Comparison of ENCODE assay signal across 11 mouse cellular contexts in genomic region chr13:116311871-116312720, GRCm38 (mm10). TPM values are rescaled to one million over a fixed set of nuclear protein-coding genes. Genes with fewer than 3 reads are reported as not detected.
DNase-seq lines count a peak whose midpoint lies in the region; ATAC-seq lines count a peak whose summit lies in the region.
"Had no signal": no experiment of that assay in that cellular context is flagged by ENCODE, and none has a peak within 500 bp of the region (broad histone marks: within the 10 kb centered on the region; RNA-seq: fewer than 3 reads in every experiment).

No protein-coding gene starts in this region.

- peaks cover 40% of the 10 kb centered on the region for H3K27me3 ChIP-seq in heart, embryonic 11.5 days (ENCODE audit: control insufficient read depth, insufficient read depth, low read length)
- peaks cover 79% of the 10 kb centered on the region for H3K27me3 ChIP-seq in midbrain, embryonic 14.5 days (ENCODE audit: control insufficient read depth, insufficient read depth, low read length)
- H3K27me3 ChIP-seq in midbrain, embryonic 10.5 days (ENCODE audit: low read depth, poor library complexity, severe bottlenecking), result peaks cover 100% of the 10 kb centered on the region
- peaks cover 48% of the 10 kb centered on the region for H3K27me3 ChIP-seq in forebrain, embryonic 16.5 days (replicated peaks; ENCODE audit: control insufficient read depth, insufficient read depth, low read length)

- no peak overlapping the region for H3K27ac ChIP-seq in heart, embryonic 11.5 days (ENCODE audit: low read depth, low read length)
- H3K27ac ChIP-seq in midbrain, embryonic 14.5 days (replicated peaks; ENCODE audit: low read depth, low read length), result no peak overlapping the region
- no peak overlapping the region for H3K27ac ChIP-seq in midbrain, embryonic 10.5 days (replicated peaks)
- H3K27ac ChIP-seq in forebrain, embryonic 16.5 days (ENCODE audit: low read length), result no peak overlapping the region

- H3K4me2 ChIP-seq in heart, embryonic 11.5 days, result peak overlapping the region; percentile 9; the same call in 1 of the 2 replicates
- no peak overlapping the region for H3K4me2 ChIP-seq in midbrain, embryonic 14.5 days (ENCODE audit: low read length)
- H3K4me2 ChIP-seq in forebrain, embryonic 16.5 days (ENCODE audit: low read length), result peak overlapping the region; percentile 8; the same call in 1 of the 2 replicates

- no peak for ATAC-seq in heart, embryonic 11.5 days (replicated peaks; ENCODE audit: insufficient number of reproducible peaks, low FRiP score, low TSS enrichment)
- no peak for ATAC-seq in midbrain, embryonic 14.5 days (ENCODE audit: low FRiP score, low TSS enrichment)
- ATAC-seq in forebrain, embryonic 16.5 days, result no peak

- H3K9ac ChIP-seq in heart, embryonic 11.5 days (ENCODE audit: low read depth, low read length), result no peak overlapping the region
- H3K9ac ChIP-seq in midbrain, embryonic 14.5 days (replicated peaks; ENCODE audit: low read length), result no peak overlapping the region
- H3K9ac ChIP-seq in forebrain, embryonic 16.5 days (replicated peaks; ENCODE audit: low read depth, low read length), result no peak overlapping the region

- H3K9me3 ChIP-seq in heart, embryonic 11.5 days (replicated peaks; ENCODE audit: control insufficient read depth, low read length), result no peaks in the 10 kb centered on the region
- H3K9me3 ChIP-seq in midbrain, embryonic 14.5 days (ENCODE audit: control insufficient read depth, low read length), result no peaks in the 10 kb centered on the region
- no peaks in the 10 kb centered on the region for H3K9me3 ChIP-seq in midbrain, embryonic 10.5 days (replicated peaks)
- peaks cover 2% of the 10 kb centered on the region; the same call in 1 of the 2 replicates for H3K9me3 ChIP-seq in forebrain, embryonic 16.5 days (ENCODE audit: control insufficient read depth, low read length)

- no peak overlapping the region for H3K4me3 ChIP-seq in heart, embryonic 11.5 days (ENCODE audit: low read depth, low read length)
- H3K4me3 ChIP-seq in midbrain, embryonic 14.5 days (replicated peaks; ENCODE audit: low read depth, low read length), result no peak overlapping the region
- H3K4me3 ChIP-seq in midbrain, embryonic 10.5 days, result no peak overlapping the region
- no peak overlapping the region for H3K4me3 ChIP-seq in forebrain, embryonic 16.5 days (replicated peaks; ENCODE audit: low read length)

- H3K4me1 ChIP-seq in heart, embryonic 11.5 days (ENCODE audit: control insufficient read depth, insufficient read depth, low read length), result no peaks in the 10 kb centered on the region
- peaks cover 6% of the 10 kb centered on the region; the same call in 1 of the 2 replicates for H3K4me1 ChIP-seq in midbrain, embryonic 14.5 days (ENCODE audit: control insufficient read depth, insufficient read depth, low read length)
- H3K4me1 ChIP-seq in midbrain, embryonic 10.5 days, result peaks cover 23% of the 10 kb centered on the region
- peaks cover 13% of the 10 kb centered on the region for H3K4me1 ChIP-seq in forebrain, embryonic 16.5 days (replicated peaks; ENCODE audit: control insufficient read depth, insufficient read depth, low read length)

- DNase-seq in heart, postnatal 4 days, result no peak
- DNase-seq in midbrain, embryonic 14.5 days, result peak; percentile 58
- no peak for DNase-seq in midbrain, embryonic 10.5 days (ENCODE audit: low spot score)
- no peak for DNase-seq in right cerebral cortex, postnatal 4 days
- DNase-seq in lung, postnatal 25 days (ENCODE audit: low spot score), result no peak
- DNase-seq in urinary bladder, postnatal 25 days (ENCODE audit: low spot score), result no peak
- DNase-seq: adrenal gland, postnatal 14 days; cerebellum, adult 9-11 months; lung, postnatal 4 days had no signal

- 14% methylated on average over 13 of the region's 13 CpGs for WGBS in heart, embryonic 11.5 days (ENCODE audit: insufficient replicate concordance)
- WGBS in midbrain, embryonic 14.5 days, result 1% methylated on average over 13 of the region's 13 CpGs
- 2% methylated on average over 13 of the region's 13 CpGs for WGBS in midbrain, embryonic 10.5 days
- 5% methylated on average over 13 of the region's 13 CpGs for WGBS in forebrain, embryonic 16.5 days

- H3K36me3 ChIP-seq in heart, embryonic 11.5 days (ENCODE audit: control insufficient read depth, insufficient read depth, low read length), result no peaks in the 10 kb centered on the region
- H3K36me3 ChIP-seq in midbrain, embryonic 14.5 days (ENCODE audit: control insufficient read depth, insufficient read depth, low read length), result no peaks in the 10 kb centered on the region
- no peaks in the 10 kb centered on the region for H3K36me3 ChIP-seq in midbrain, embryonic 10.5 days
- H3K36me3 ChIP-seq in forebrain, embryonic 16.5 days (ENCODE audit: control insufficient read depth, insufficient read depth), result no peaks in the 10 kb centered on the region

RNA-seq across cellular contexts. Expression of gene Isl1, which starts 2.6 kb away (rescaled TPM):
- polyA plus RNA-seq in heart, embryonic 11.5 days (2014; fragmentation: Nextera tagmentation; extraction: Ambion mirVana), result 8.4 and 13.9 TPM in 2 replicates
- under 1 TPM; 0.55 to 0.81 TPM for total RNA-seq in heart, postnatal 4 days (2021)
- polyA plus RNA-seq in midbrain, embryonic 14.5 days (2014; fragmentation: Nextera tagmentation; extraction: Ambion mirVana), result 5.4 and 8.1 TPM in 2 replicates
- polyA plus RNA-seq in midbrain, embryonic 10.5 days (2016; fragmentation: Nextera tagmentation; extraction: Ambion mirVana), result 16.4 and 20.7 TPM in 2 replicates
- polyA plus RNA-seq in forebrain, embryonic 16.5 days (2015; fragmentation: Nextera tagmentation; extraction: Ambion mirVana), result 49.7 and 61.5 TPM in 2 replicates
